Mouse (Mus musculus): ENCODE results near the gene Gtf2f2. TPM values are rescaled to one million over a fixed set of nuclear protein-coding genes. Genes with fewer than 3 reads are reported as not detected.

Gene Gtf2f2
- 15.1 and 16.1 TPM in 2 replicates for polyA plus RNA-seq (2015; fragmentation: Nextera tagmentation; extraction: Ambion mirVana)

- Histone ChIP-seq H3K36me3 (replicated peaks; ENCODE audit: insufficient read depth, low read length) (no peaks in the 10 kb centered on the region; the same call in 1 of the 2 replicates), H3K27ac (ENCODE audit: low read depth) (peak within 1 kb of the TSS; percentile 87), H3K4me2 (ENCODE audit: low read depth, low read length) (peak within 1 kb of the TSS; percentile 85), H3K9me3 (ENCODE audit: low read length) (no peaks in the 10 kb centered on the region), H3K4me3 (ENCODE audit: low read depth, low read length) (peak within 1 kb of the TSS; percentile 77), H3K27me3 (ENCODE audit: insufficient read depth, low read length) (no peaks in the 10 kb centered on the region), H3K9ac (replicated peaks) (peak within 1 kb of the TSS; percentile 84), H3K4me1 (ENCODE audit: insufficient read depth) (peaks cover 21% of the 10 kb centered on the region)
- DNase-seq: peak; percentile 94
- TF ChIP-seq EP300 (IDR thresholded peaks at IDR 0.05; ENCODE audit: low read depth) (no peak), CTCF (IDR thresholded peaks at IDR 0.05; ENCODE audit: low read depth) (no peak)
- ATAC-seq: peak; percentile 93
- WGBS (ENCODE audit: insufficient replicate concordance): under 1% methylated on average over 67 of the region's 67 CpGs
Measured at GRCm38 (mm10) chr14:76010102-76011061, at the start of gene Gtf2f2. Gene Gtf2f2, minus strand, starts transcription at chr14:76010865.

DNA sequence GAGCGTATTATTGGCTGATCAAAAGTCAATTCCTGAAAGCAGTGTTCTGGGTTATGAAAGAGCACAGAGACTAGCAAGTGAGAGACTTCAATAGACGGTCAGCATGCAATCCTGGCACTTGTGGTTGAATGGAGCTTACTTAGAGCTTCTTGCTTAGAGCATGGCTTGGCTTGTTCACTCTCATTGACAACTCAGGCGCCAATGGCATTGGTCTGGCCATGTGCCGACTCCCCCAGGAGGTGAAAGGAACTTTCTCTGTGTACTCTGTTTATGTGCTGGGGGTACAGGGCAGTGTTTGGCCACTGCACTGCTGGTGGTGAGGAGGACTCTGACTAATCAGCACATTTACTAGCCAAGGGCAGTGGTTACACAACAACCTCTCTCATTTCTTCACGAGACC lies 48.8 kb upstream of the Gtf2f2 start:
- Histone ChIP-seq H3K27ac (ENCODE audit: low read depth) (no peak overlapping the region), H3K4me1 (ENCODE audit: insufficient read depth) (no peaks in the 10 kb centered on the region), H3K36me3 (replicated peaks; ENCODE audit: insufficient read depth, low read length) (no peaks in the 10 kb centered on the region), H3K9me3 (ENCODE audit: low read length) (no peaks in the 10 kb centered on the region), H3K4me3 (ENCODE audit: low read depth, low read length) (no peak overlapping the region), H3K9ac (replicated peaks) (no peak overlapping the region), H3K4me2 (ENCODE audit: low read depth, low read length) (no peak overlapping the region), H3K27me3 (ENCODE audit: insufficient read depth, low read length) (no peaks in the 10 kb centered on the region)
- no peak for TF ChIP-seq CTCF (IDR thresholded peaks at IDR 0.05; ENCODE audit: low read depth)
- no peak for TF ChIP-seq EP300 (IDR thresholded peaks at IDR 0.05; ENCODE audit: low read depth)
- DNase-seq: no peak
- WGBS (ENCODE audit: insufficient replicate concordance): 67% methylated on average over 5 of the region's 5 CpGs
- ATAC-seq: no peak

DNA sequence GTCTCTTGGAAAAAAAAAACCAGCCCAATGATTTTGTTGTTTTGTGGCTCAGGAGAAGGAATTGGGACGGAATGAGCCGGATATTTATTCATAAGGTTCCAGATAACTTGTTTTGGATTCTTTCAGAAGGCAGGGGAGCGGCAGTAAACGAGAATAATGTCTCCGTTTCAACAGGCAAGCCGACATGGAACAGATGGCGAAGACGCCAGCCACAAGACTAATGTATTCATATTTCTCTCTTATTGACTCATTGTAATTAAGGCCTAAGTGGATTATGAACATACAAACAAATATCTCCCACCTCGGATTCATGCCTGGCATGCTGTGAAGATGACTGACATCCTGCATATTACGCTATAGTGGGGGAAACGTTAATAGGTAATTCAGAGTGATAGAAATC lies 43.1 kb upstream of the Gtf2f2 start:
- Histone ChIP-seq H3K9me3 (ENCODE audit: low read length) (no peaks in the 10 kb centered on the region), H3K4me3 (ENCODE audit: low read depth, low read length) (no peak overlapping the region), H3K27ac (ENCODE audit: low read depth) (no peak overlapping the region), H3K9ac (replicated peaks) (no peak overlapping the region), H3K27me3 (ENCODE audit: insufficient read depth, low read length) (no peaks in the 10 kb centered on the region), H3K4me1 (ENCODE audit: insufficient read depth) (no peaks in the 10 kb centered on the region), H3K4me2 (ENCODE audit: low read depth, low read length) (no peak overlapping the region), H3K36me3 (replicated peaks; ENCODE audit: insufficient read depth, low read length) (no peaks in the 10 kb centered on the region)
- ATAC-seq: no peak
- TF ChIP-seq EP300 (IDR thresholded peaks at IDR 0.05; ENCODE audit: low read depth) (no peak), CTCF (IDR thresholded peaks at IDR 0.05; ENCODE audit: low read depth) (no peak)
- DNase-seq: no peak
- 79% methylated on average over 11 of the region's 11 CpGs for WGBS (ENCODE audit: insufficient replicate concordance)

DNA sequence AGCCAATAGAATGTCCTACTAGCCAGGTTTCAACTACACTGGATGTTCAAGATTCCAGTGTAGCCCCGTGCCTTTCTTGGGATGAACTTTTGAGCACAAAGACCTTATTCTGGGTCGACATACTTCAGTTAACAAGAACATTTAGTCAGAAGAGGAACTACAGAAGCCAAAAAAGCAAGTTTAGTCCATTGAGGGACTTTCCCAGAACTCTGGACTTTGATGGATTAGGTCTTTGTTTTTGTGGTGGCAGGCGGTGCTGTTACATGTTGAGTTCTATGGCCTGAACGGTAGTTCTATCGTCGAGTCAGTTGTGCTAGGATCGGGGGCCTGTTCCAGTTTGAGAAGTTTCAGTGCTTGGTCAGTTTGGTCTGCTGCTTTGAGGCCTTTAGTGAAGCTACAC lies 41.3 kb upstream of the Gtf2f2 start:
- Histone ChIP-seq H3K36me3 (replicated peaks; ENCODE audit: insufficient read depth, low read length) (no peaks in the 10 kb centered on the region), H3K27me3 (ENCODE audit: insufficient read depth, low read length) (no peaks in the 10 kb centered on the region), H3K4me3 (ENCODE audit: low read depth, low read length) (no peak overlapping the region), H3K27ac (ENCODE audit: low read depth) (no peak overlapping the region), H3K4me1 (ENCODE audit: insufficient read depth) (no peaks in the 10 kb centered on the region), H3K9ac (replicated peaks) (no peak overlapping the region), H3K9me3 (ENCODE audit: low read length) (no peaks in the 10 kb centered on the region), H3K4me2 (ENCODE audit: low read depth, low read length) (no peak overlapping the region)
- 43% methylated on average over 7 of the region's 7 CpGs for WGBS (ENCODE audit: insufficient replicate concordance)
- DNase-seq (no peak), ATAC-seq (no peak)
- no peak for TF ChIP-seq EP300 (IDR thresholded peaks at IDR 0.05; ENCODE audit: low read depth)
- no peak for TF ChIP-seq CTCF (IDR thresholded peaks at IDR 0.05; ENCODE audit: low read depth)

DNA sequence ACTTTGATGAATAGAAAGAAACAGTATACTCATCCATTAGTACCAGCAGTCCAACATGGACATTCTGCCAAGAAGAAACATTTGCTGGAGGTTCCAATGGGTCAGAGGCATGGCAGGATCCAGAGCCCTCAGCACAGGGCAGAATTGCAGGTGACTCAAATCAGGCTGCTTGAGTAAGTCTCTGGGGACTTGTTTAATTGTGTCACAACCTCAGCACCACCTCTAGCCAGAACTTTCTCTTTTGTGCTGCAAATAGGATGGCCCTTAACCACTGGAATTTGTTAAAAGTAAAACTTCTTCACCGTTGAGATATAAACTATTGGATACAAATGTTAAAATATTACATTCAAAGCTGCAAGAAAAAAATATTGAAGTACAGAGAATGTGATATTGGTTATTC lies 35.1 kb upstream of the Gtf2f2 start:
- 33% methylated on average over 1 of the region's 1 CpGs for WGBS (ENCODE audit: insufficient replicate concordance)
- H3K4me2 ChIP-seq (ENCODE audit: low read depth, low read length): no peak overlapping the region
- no peak overlapping the region for H3K27ac ChIP-seq (ENCODE audit: low read depth)
- ATAC-seq (no peak), DNase-seq (no peak)
- H3K27me3 ChIP-seq (ENCODE audit: insufficient read depth, low read length): no peaks in the 10 kb centered on the region
- H3K36me3 ChIP-seq (replicated peaks; ENCODE audit: insufficient read depth, low read length): no peaks in the 10 kb centered on the region
- no peak overlapping the region for H3K4me3 ChIP-seq (ENCODE audit: low read depth, low read length)
- no peaks in the 10 kb centered on the region for H3K9me3 ChIP-seq (ENCODE audit: low read length)
- H3K4me1 ChIP-seq (ENCODE audit: insufficient read depth): no peaks in the 10 kb centered on the region
- TF ChIP-seq CTCF (IDR thresholded peaks at IDR 0.05; ENCODE audit: low read depth) (no peak), EP300 (IDR thresholded peaks at IDR 0.05; ENCODE audit: low read depth) (no peak)
- no peak overlapping the region for H3K9ac ChIP-seq (replicated peaks)

DNA sequence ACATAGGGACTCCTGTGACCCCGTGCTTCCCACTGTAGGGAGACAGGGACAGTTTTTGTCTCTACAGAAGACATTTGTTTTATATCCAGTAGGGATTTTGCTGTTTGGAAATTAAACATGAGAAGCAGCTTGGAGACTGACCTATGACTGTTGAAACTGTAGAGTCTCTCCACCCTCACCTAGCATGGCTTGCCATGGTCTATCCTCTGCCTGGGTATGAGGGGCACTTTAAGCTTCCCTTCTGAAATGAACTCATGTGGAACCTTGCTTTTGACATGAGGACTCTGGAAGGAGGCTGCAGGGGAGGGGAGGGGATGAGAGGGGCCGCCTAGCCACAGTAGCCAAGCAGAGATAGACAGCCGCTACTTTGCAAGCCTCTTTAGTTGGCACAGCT lies 33.5 kb upstream of the Gtf2f2 start:
- no peak overlapping the region for H3K9ac ChIP-seq (replicated peaks)
- no peak overlapping the region for H3K27ac ChIP-seq (ENCODE audit: low read depth)
- ATAC-seq: no peak
- H3K9me3 ChIP-seq (ENCODE audit: low read length): no peaks in the 10 kb centered on the region
- no peak overlapping the region for H3K4me3 ChIP-seq (ENCODE audit: low read depth, low read length)
- no peaks in the 10 kb centered on the region for H3K27me3 ChIP-seq (ENCODE audit: insufficient read depth, low read length)
- TF ChIP-seq EP300 (IDR thresholded peaks at IDR 0.05; ENCODE audit: low read depth) (no peak), CTCF (IDR thresholded peaks at IDR 0.05; ENCODE audit: low read depth) (no peak)
- 69% methylated on average over 3 of the region's 3 CpGs for WGBS (ENCODE audit: insufficient replicate concordance)
- H3K4me1 ChIP-seq (ENCODE audit: insufficient read depth): no peaks in the 10 kb centered on the region
- no peak overlapping the region for H3K4me2 ChIP-seq (ENCODE audit: low read depth, low read length)
- no peaks in the 10 kb centered on the region for H3K36me3 ChIP-seq (replicated peaks; ENCODE audit: insufficient read depth, low read length)
- DNase-seq: no peak

Data from liver, postnatal 0 days (tissue).